Mouse (Mus musculus): Measurements from ENCODE around the gene Abhd4.
"Not testable (repeated sequence)": the region's sequence is repeated elsewhere in the genome, so short reads cannot be mapped to it uniquely, and the experiment has no call there.

Abhd4 gene

GRCm38 (mm10) chr14:54223315-54224063, 30.5 kb upstream of the Abhd4 start:
- DNase-seq = no peak

GRCm38 (mm10) chr14:54224064-54224417, 29.9 kb upstream of the Abhd4 start:
- no peak for DNase-seq

- no peak for DNase-seq
Observed at GRCm38 (mm10) chr14:54224484-54225467, 29.2 kb upstream of the Abhd4 start.

- no peak for DNase-seq
Observed at GRCm38 (mm10) chr14:54225725-54226124, 28.3 kb upstream of the Abhd4 start.

- DNase-seq = no peak
Observed at GRCm38 (mm10) chr14:54226911-54227811, 26.8 kb upstream of the Abhd4 start.

- DNase-seq = peak; percentile 83
Observed at GRCm38 (mm10) chr14:54227911-54228451, 26.0 kb upstream of the Abhd4 start.

GRCm38 (mm10) chr14:54228501-54228900, 25.5 kb upstream of the Abhd4 start:
- peak; percentile 38 for DNase-seq

GRCm38 (mm10) chr14:54228933-54229713, 24.9 kb upstream of the Abhd4 start:
- peak; percentile 54 for DNase-seq

- not testable (repeated sequence) for DNase-seq
Observed at GRCm38 (mm10) chr14:54229849-54230248, 24.1 kb upstream of the Abhd4 start.

- DNase-seq = no peak
Observed at GRCm38 (mm10) chr14:54230638-54231150, 23.3 kb upstream of the Abhd4 start.

GRCm38 (mm10) chr14:54231176-54231956, 22.6 kb upstream of the Abhd4 start:
- DNase-seq = no peak

GRCm38 (mm10) chr14:54232143-54232542, 21.8 kb upstream of the Abhd4 start:
- no peak for DNase-seq

GRCm38 (mm10) chr14:54232811-54233558, 21.0 kb upstream of the Abhd4 start:
- peak; percentile 36 for DNase-seq

- DNase-seq = no peak
Observed at GRCm38 (mm10) chr14:54233559-54234143, 20.3 kb upstream of the Abhd4 start.

- DNase-seq = no peak
Observed at GRCm38 (mm10) chr14:54234231-54235040, 19.6 kb upstream of the Abhd4 start.

- no peak for DNase-seq
Observed at GRCm38 (mm10) chr14:54235825-54236540, 18.0 kb upstream of the Abhd4 start.

GRCm38 (mm10) chr14:54236881-54237280, 17.1 kb upstream of the Abhd4 start:
- no peak for DNase-seq

All from embryo, embryonic 11 days (tissue).